Mouse (Mus musculus) brain, embryonic 14.5 days (tissue): ENCODE results near the gene Slc10a7.

ENCODE experiments used
- CTCF ChIP-seq: fragments of 200-500 bp; IDR thresholded peaks from 2 replicates; pipeline ENCODE4 v1.5.1; 2012; ENCODE audit warnings: inconsistent platforms, mild to moderate bottlenecking, moderate library complexity, borderline replicate concordance; ENCODE audit not compliant: insufficient read depth, insufficient read length; ENCODE audit errors: extremely low read depth
- POLR2A ChIP-seq: fragments of 200-500 bp; IDR thresholded peaks from 2 replicates; pipeline ENCODE4 v1.6.1; 2012; ENCODE audit warnings: mild to moderate bottlenecking, inconsistent platforms, borderline replicate concordance; ENCODE audit not compliant: poor library complexity, insufficient read depth, insufficient read length, severe bottlenecking; ENCODE audit errors: extremely low read depth

DNA sequence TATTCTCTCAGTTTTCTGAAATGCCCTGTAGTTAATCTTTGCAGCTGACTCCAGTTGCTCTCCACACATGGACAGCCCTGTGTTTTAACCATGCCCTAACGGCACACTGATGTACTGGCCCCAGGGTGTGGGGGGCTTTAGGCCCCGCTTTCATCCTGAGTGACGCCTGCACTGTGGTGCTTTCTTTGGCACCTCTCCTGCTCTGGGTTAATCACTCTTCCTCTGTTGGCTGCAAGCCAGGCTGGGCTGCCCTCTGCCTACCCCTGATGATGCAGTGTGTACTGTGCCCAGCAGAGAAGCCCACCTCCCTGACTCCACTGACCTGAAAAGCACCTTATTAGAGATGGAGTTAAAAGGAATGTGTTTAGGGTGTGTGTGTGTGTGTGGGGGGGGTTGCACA lies 89.1 kb downstream of the Slc10a7 start:
- TF ChIP-seq CTCF: no peak
- no peak for TF ChIP-seq POLR2A
